Mouse (Mus musculus) lung, postnatal 0 days (tissue): Measurements from ENCODE around the gene Slc30a6.

ENCODE experiments used
- CTCF ChIP-seq: IDR thresholded peaks from 2 replicates; pipeline ENCODE4 v1.5.1; 2016; ENCODE audit warnings: antibody characterized with exemption, mild to moderate bottlenecking
- EP300 ChIP-seq: IDR thresholded peaks from 2 replicates; pipeline ENCODE4 v1.6.1; 2016; ENCODE audit warnings: antibody characterized with exemption, mild to moderate bottlenecking, control low read depth

DNA sequence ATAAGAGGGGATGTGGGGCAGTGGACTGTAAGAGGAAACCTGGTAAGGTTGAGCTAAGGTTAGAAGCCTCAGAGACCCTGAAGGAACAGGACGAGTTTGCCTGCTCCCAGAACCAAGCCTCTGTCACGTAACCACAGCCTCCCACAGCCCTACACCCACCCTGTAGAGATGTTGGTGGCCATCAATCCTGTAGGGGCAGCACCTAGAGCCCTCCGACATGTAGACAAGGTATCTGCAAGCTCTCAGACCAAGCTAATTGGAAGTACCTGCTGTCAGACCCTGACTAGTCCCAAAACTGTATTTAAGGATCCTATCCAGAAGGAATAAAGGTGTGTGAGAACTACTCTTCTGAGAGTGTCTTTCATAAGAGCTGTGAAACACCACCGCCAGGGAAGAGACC, 60.0 kb downstream of the Slc30a6 start:
- no peak for TF ChIP-seq CTCF
- TF ChIP-seq EP300 = no peak
